Mouse (Mus musculus): Measurements from ENCODE around the gene Ccdc84.
"Not testable (repeated sequence)": the region's sequence is repeated elsewhere in the genome, so short reads cannot be mapped to it uniquely, and the experiment has no call there.

Gene Ccdc84

GRCm38 (mm10) chr9:44418519-44419385 is at the start of gene Ccdc84:
Ccdc84 (minus strand) TSS chr9:44418569.
- DNase-seq (ENCODE audit: low spot score in 2 of 2): no peak

- peak in 1 of 2 experiments; percentile 42 for DNase-seq (ENCODE audit: low spot score in 2 of 2)
Measured at GRCm38 (mm10) chr9:44461950-44462349, 43.6 kb upstream of the Ccdc84 start.

- DNase-seq (ENCODE audit: low spot score in 2 of 2): no peak
Measured at GRCm38 (mm10) chr9:44457035-44457742, 38.8 kb upstream of the Ccdc84 start.

- no peak for DNase-seq (ENCODE audit: low spot score in 2 of 2)
Measured at GRCm38 (mm10) chr9:44454891-44455220, 36.5 kb upstream of the Ccdc84 start, which contains the start of gene Upk2. Upk2 (minus strand) TSS chr9:44454976.

GRCm38 (mm10) chr9:44454132-44454890 is 35.9 kb upstream of the Ccdc84 start:
- peak; percentile 76 to 85 for DNase-seq (ENCODE audit: low spot score in 2 of 2)

GRCm38 (mm10) chr9:44450387-44450786 is 32.0 kb upstream of the Ccdc84 start:
- peak; percentile 18 to 33 for DNase-seq (ENCODE audit: low spot score in 2 of 2)

GRCm38 (mm10) chr9:44444402-44445025 is 26.1 kb upstream of the Ccdc84 start:
- not testable (repeated sequence) for DNase-seq (ENCODE audit: low spot score in 2 of 2)

- no peak for DNase-seq (ENCODE audit: low spot score in 2 of 2)
Measured at GRCm38 (mm10) chr9:44440961-44441360, 22.6 kb upstream of the Ccdc84 start, which contains the start of gene Foxr1. Foxr1 (minus strand) TSS chr9:44441136.

- peak in 1 of 2 experiments; percentile 48 for DNase-seq (ENCODE audit: low spot score in 2 of 2)
Measured at GRCm38 (mm10) chr9:44435747-44436146, 17.4 kb upstream of the Ccdc84 start.

- no peak for DNase-seq (ENCODE audit: low spot score in 2 of 2)
Measured at GRCm38 (mm10) chr9:44432577-44433185, 14.3 kb upstream of the Ccdc84 start.

GRCm38 (mm10) chr9:44423576-44423975 is 5.2 kb upstream of the Ccdc84 start:
- DNase-seq (ENCODE audit: low spot score in 2 of 2): no peak

GRCm38 (mm10) chr9:44420280-44420898 is 2.0 kb upstream of the Ccdc84 start:
- no peak for DNase-seq (ENCODE audit: low spot score in 2 of 2)

GRCm38 (mm10) chr9:44419730-44420129 is 1.4 kb upstream of the Ccdc84 start:
- DNase-seq (ENCODE audit: low spot score in 2 of 2): not testable (repeated sequence)

GRCm38 (mm10) chr9:44417892-44418363 is 441 bp downstream of the Ccdc84 start:
- peak; percentile 95 for DNase-seq (ENCODE audit: low spot score in 2 of 2)

- no peak for DNase-seq (ENCODE audit: low spot score in 2 of 2)
Measured at GRCm38 (mm10) chr9:44417156-44417891, 1.0 kb downstream of the Ccdc84 start.

- DNase-seq (ENCODE audit: low spot score in 2 of 2): no peak
Measured at GRCm38 (mm10) chr9:44412781-44413180, 5.6 kb downstream of the Ccdc84 start.

- no peak for DNase-seq (ENCODE audit: low spot score in 2 of 2)
Measured at GRCm38 (mm10) chr9:44412306-44412705, 6.1 kb downstream of the Ccdc84 start.

GRCm38 (mm10) chr9:44411601-44412130 is 6.7 kb downstream of the Ccdc84 start:
- DNase-seq (ENCODE audit: low spot score in 2 of 2): no peak

GRCm38 (mm10) chr9:44410647-44411336 is 7.6 kb downstream of the Ccdc84 start:
- DNase-seq (ENCODE audit: low spot score in 2 of 2): no peak

All from natural killer cell, adult 2 months (primary cell).